Mouse (Mus musculus) midbrain, embryonic 11.5 days (tissue): ENCODE measurements at regions not wholly inside any gene's neighbourhood (a gene's known extent, or its start where the extent isn't known, plus 50 kb on each side); places are given as distances from the start of the nearest gene placed in this dataset.

Experiments
- ATAC-seq: fragments of 200-750 bp; cut with Nextera tagmentation; 2 replicates; pipeline ENCODE4 v1.8.0; 2017; ENCODE audit warnings: moderate TSS enrichment, moderate library complexity; ENCODE audit not compliant: low FRiP score
- DNase-seq: peaks from one replicate; pipeline ENCODE4 v3.0.0; 2015; ENCODE audit warnings: low spot score; ENCODE audit errors: missing footprints
- H3K27ac ChIP-seq: fragments of 300-500 bp; sonication (generic); 2 replicates; pipeline ENCODE4 v1.5.1; 2014; ENCODE audit warnings: low read depth, low read length
- H3K27me3 ChIP-seq: fragments of 300-500 bp; sonication (generic); 2 replicates; pipeline ENCODE4 v1.6.1; 2014; ENCODE audit warnings: mild to moderate bottlenecking, low read length, moderate library complexity, mixed read lengths; ENCODE audit not compliant: control insufficient read depth, insufficient read depth
- H3K36me3 ChIP-seq: fragments of 300-500 bp; sonication (generic); 2 replicates; pipeline ENCODE4 v1.6.1; 2014; ENCODE audit warnings: mild to moderate bottlenecking, low read length, moderate library complexity, mixed read lengths; ENCODE audit not compliant: control insufficient read depth, insufficient read depth
- H3K4me1 ChIP-seq: fragments of 300-500 bp; sonication (generic); 2 replicates; pipeline ENCODE4 v1.6.1; 2014; ENCODE audit warnings: low read length; ENCODE audit not compliant: control insufficient read depth, insufficient read depth
- H3K4me2 ChIP-seq: fragments of 300-500 bp; sonication (generic); 2 replicates; pipeline ENCODE4 v1.6.1; 2014; ENCODE audit warnings: mild to moderate bottlenecking, moderate library complexity
- H3K4me3 ChIP-seq: fragments of 300-500 bp; sonication (generic); 2 replicates; pipeline ENCODE4 v1.5.1; 2014; ENCODE audit warnings: low read depth, low read length
- H3K9ac ChIP-seq: fragments of 300-500 bp; sonication (generic); 2 replicates; pipeline ENCODE4 v1.6.1; 2014; ENCODE audit warnings: low read length
- H3K9me3 ChIP-seq: fragments of 300-500 bp; sonication (generic); 2 replicates; pipeline ENCODE4 v1.6.1; 2016; ENCODE audit warnings: low read length; ENCODE audit not compliant: control insufficient read depth
- WGBS: fragments of 180-500 bp; shearing (Covaris S2); extraction: QIAGEN DNeasy Blood & Tissue Kit; methylation state at CpG from one replicate; pipeline ENCODE4 v1.1.7; 2014; 5-methylcytosine and 5-hydroxymethylcytosine counted together

- Histone ChIP-seq H3K27ac (no peak overlapping the region), H3K4me2 (no peak overlapping the region), H3K27me3 (no peaks in the 10 kb centered on the region), H3K9me3 (no peaks in the 10 kb centered on the region), H3K36me3 (no peaks in the 10 kb centered on the region), H3K9ac (no peak overlapping the region), H3K4me3 (no peak overlapping the region), H3K4me1 (no peaks in the 10 kb centered on the region)
- no peak for DNase-seq
- WGBS = 74% methylated on average over 1 of the region's 1 CpGs
- no peak for ATAC-seq
Observed at GRCm38 (mm10) chr3:19046610-19047009, 581.9 kb downstream of the 1700064H15Rik start.

DNA sequence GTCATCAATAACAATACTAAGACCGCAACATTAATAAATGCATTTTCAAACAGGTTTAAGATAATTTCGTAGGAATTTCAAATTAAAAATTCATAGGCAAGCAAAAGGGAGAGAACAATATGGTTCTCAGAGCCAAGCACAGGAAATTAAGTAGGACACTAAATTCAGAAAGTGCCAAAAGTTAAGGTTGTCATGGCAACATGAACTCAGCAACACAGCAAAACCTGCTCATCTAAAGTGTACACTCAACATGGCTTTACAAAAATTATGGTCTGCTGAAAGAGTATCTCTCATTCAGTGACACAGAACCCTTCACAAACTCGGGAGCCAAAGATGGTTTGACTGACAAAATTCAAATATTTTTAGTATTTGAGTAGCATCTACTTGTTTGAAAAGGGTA lies 572.5 kb downstream of the 1700064H15Rik start:
- Histone ChIP-seq H3K4me1 (no peaks in the 10 kb centered on the region), H3K4me2 (no peak overlapping the region), H3K36me3 (no peaks in the 10 kb centered on the region; the same call in 1 of the 2 replicates), H3K9me3 (no peaks in the 10 kb centered on the region), H3K9ac (no peak overlapping the region), H3K27me3 (no peaks in the 10 kb centered on the region), H3K27ac (no peak overlapping the region), H3K4me3 (no peak overlapping the region)
- 76% methylated on average over 3 of the region's 3 CpGs for WGBS
- no peak for ATAC-seq
- DNase-seq = no peak

- Histone ChIP-seq H3K4me2 (no peak overlapping the region), H3K27me3 (no peaks in the 10 kb centered on the region), H3K9me3 (no peaks in the 10 kb centered on the region)
Observed at GRCm38 (mm10) chr3:19056623-19057022, 571.9 kb downstream of the 1700064H15Rik start.

DNA sequence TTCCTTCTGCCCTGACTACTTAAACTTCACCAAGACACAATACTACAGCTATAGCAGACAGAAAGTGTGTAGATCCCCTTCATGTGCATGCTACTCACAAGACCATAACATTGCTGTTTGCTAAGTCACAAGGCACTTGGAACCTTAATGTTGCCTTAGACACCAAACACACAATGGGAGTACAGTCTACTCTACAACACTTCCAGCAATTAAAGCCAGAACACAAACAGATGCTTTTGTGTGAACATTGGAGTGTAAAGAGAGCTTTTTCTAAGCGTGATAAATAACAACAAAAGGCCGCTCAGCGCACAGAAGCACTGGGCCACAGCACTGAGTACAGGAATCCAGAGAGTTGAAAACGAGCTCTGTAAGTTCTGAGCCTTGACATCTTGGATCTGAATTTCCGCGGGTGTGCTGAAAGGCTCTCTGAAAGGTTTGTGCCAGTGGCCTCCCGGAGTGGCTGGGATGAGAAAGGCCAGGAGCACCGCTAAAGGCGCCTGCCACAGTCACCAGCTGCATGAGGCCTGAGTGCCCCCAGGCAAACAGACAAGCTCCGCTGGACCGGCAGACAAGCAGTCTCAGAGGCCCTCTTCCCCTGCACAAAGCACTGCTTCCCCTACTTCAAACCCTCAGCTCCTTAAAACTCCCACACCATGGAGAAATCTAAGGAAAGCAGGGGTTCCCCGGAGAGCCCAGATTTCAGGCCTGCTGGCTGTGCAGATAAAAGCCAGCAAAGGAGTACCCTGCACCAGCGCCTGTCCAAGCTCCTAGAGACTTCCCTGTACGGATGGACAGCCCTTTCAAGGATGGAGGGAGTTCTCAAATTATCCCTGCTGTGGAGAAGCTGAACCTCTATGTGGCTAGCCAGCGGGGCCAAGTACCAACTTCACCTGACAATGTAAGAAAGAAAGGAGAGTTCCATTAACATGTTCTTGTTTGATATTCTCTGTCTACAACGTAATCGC lies 568.3 kb downstream of the 1700064H15Rik start:
- Histone ChIP-seq H3K9ac (no peak overlapping the region), H3K27ac (no peak overlapping the region), H3K36me3 (no peaks in the 10 kb centered on the region; the same call in 1 of the 2 replicates), H3K27me3 (no peaks in the 10 kb centered on the region), H3K9me3 (no peaks in the 10 kb centered on the region), H3K4me2 (no peak overlapping the region), H3K4me1 (no peaks in the 10 kb centered on the region), H3K4me3 (no peak overlapping the region)
- DNase-seq = peak; percentile 91
- 33% methylated on average over 15 of the region's 17 CpGs for WGBS
- ATAC-seq = peak; percentile 76

More at GRCm38 (mm10) chr3:19056623-19057022, 571.9 kb downstream of the 1700064H15Rik start:
- WGBS = 18% methylated on average over 9 of the region's 9 CpGs
- ATAC-seq = no peak
- Histone ChIP-seq H3K36me3 (no peaks in the 10 kb centered on the region; the same call in 1 of the 2 replicates), H3K4me1 (no peaks in the 10 kb centered on the region), H3K4me3 (no peak overlapping the region), H3K27ac (no peak overlapping the region), H3K9ac (no peak overlapping the region)
- no peak for DNase-seq

- Histone ChIP-seq H3K4me3 (no peak overlapping the region), H3K9me3 (no peaks in the 10 kb centered on the region), H3K4me1 (no peaks in the 10 kb centered on the region), H3K27ac (no peak overlapping the region), H3K27me3 (no peaks in the 10 kb centered on the region), H3K4me2 (no peak overlapping the region), H3K36me3 (no peaks in the 10 kb centered on the region; the same call in 1 of the 2 replicates), H3K9ac (no peak overlapping the region)
- DNase-seq = peak; percentile 85
- 42% methylated on average over 12 of the region's 14 CpGs for WGBS
- peak; percentile 73 for ATAC-seq
Observed at GRCm38 (mm10) chr3:19061488-19062248, 566.8 kb downstream of the 1700064H15Rik start.

- Histone ChIP-seq H3K36me3 (no peaks in the 10 kb centered on the region; the same call in 1 of the 2 replicates), H3K27ac (no peak overlapping the region), H3K4me2 (no peak overlapping the region), H3K9ac (no peak overlapping the region), H3K9me3 (no peaks in the 10 kb centered on the region), H3K4me3 (no peak overlapping the region), H3K27me3 (no peaks in the 10 kb centered on the region), H3K4me1 (no peaks in the 10 kb centered on the region)
- DNase-seq = peak; percentile 97
- peak; percentile 61 for ATAC-seq
- WGBS = 38% methylated on average over 6 of the region's 6 CpGs
Observed at GRCm38 (mm10) chr3:19062249-19062859, 566.1 kb downstream of the 1700064H15Rik start.

GRCm38 (mm10) chr3:19067141-19067757 lies 561.2 kb downstream of the 1700064H15Rik start:
- no peak for ATAC-seq
- H3K9ac ChIP-seq = no peak overlapping the region
- no peak overlapping the region for H3K27ac ChIP-seq
- no peaks in the 10 kb centered on the region for H3K36me3 ChIP-seq
- 85% methylated on average over 3 of the region's 3 CpGs for WGBS
- H3K27me3 ChIP-seq = no peaks in the 10 kb centered on the region
- no peaks in the 10 kb centered on the region for H3K4me1 ChIP-seq
- H3K4me3 ChIP-seq = no peak overlapping the region
- no peak for DNase-seq
- no peak overlapping the region for H3K4me2 ChIP-seq
- H3K9me3 ChIP-seq = no peaks in the 10 kb centered on the region
